Mouse (Mus musculus) neural tube, embryonic 11.5 days (tissue): Measurements from ENCODE around the gene Thnsl1. TPM values are rescaled to one million over a fixed set of nuclear protein-coding genes. Genes with fewer than 3 reads are reported as not detected.
"Not testable (repeated sequence)": the region's sequence is repeated elsewhere in the genome, so short reads cannot be mapped to it uniquely, and the experiment has no call there.

Experiments used
- ATAC-seq: fragments of 200-750 bp; cut with Nextera tagmentation; 2 replicates; pipeline ENCODE4 v1.8.0; 2017; ENCODE audit warnings: moderate number of reproducible peaks, mild to moderate bottlenecking, moderate TSS enrichment, moderate library complexity; ENCODE audit not compliant: insufficient read depth, low FRiP score, low TSS enrichment
- DNase-seq: peaks from one replicate; pipeline ENCODE4 v3.0.0-alpha.2; 2015; ENCODE audit warnings: low spot score
- H3K27ac ChIP-seq: fragments of 300-500 bp; sonication (generic); 2 replicates; pipeline ENCODE4 v1.5.1; 2014; ENCODE audit warnings: low read depth, mild to moderate bottlenecking, low read length
- H3K27me3 ChIP-seq: fragments of 300-500 bp; sonication (generic); 2 replicates; pipeline ENCODE4 v1.6.1; 2014; ENCODE audit warnings: mild to moderate bottlenecking, low read length, mixed read lengths; ENCODE audit not compliant: control insufficient read depth, insufficient read depth
- H3K36me3 ChIP-seq: fragments of 300-500 bp; sonication (generic); 2 replicates; pipeline ENCODE4 v1.6.1; 2014; ENCODE audit warnings: mild to moderate bottlenecking, low read length, moderate library complexity, mixed read lengths; ENCODE audit not compliant: control insufficient read depth, insufficient read depth
- H3K4me1 ChIP-seq: fragments of 300-500 bp; sonication (generic); 2 replicates; pipeline ENCODE4 v1.6.1; 2014; ENCODE audit warnings: low read length, mixed read lengths; ENCODE audit not compliant: control insufficient read depth, insufficient read depth
- H3K4me2 ChIP-seq: fragments of 300-500 bp; sonication (generic); 2 replicates; pipeline ENCODE4 v1.6.1; 2014; ENCODE audit warnings: low read depth, mild to moderate bottlenecking, moderate library complexity
- H3K4me3 ChIP-seq: fragments of 300-500 bp; sonication (generic); 2 replicates; pipeline ENCODE4 v1.5.1; 2014; ENCODE audit warnings: low read depth, low read length
- H3K9ac ChIP-seq: fragments of 300-500 bp; sonication (generic); 2 replicates; pipeline ENCODE4 v1.6.1; 2014; ENCODE audit warnings: mild to moderate bottlenecking, low read length
- H3K9me3 ChIP-seq: fragments of 300-500 bp; sonication (generic); 2 replicates; pipeline ENCODE4 v1.6.1; 2016; ENCODE audit warnings: low read length; ENCODE audit not compliant: control insufficient read depth
- WGBS: fragments of 180-500 bp; shearing (Covaris S2); extraction: QIAGEN DNeasy Blood & Tissue Kit; methylation state at CpG from one replicate; pipeline ENCODE4 v1.1.7; 2014; 5-methylcytosine and 5-hydroxymethylcytosine counted together
- polyA plus RNA-seq: library from polyadenylated mRNA; unstranded; fragments of >200 nt; fragmentation: Nextera tagmentation; extraction: Ambion mirVana; gene quantifications from 2 replicates; pipeline ENCODE4 v1.2.1, GENCODE M21; 2014

Gene Thnsl1
- polyA plus RNA-seq, 1 experiment from 2014 or later, result 18.1 TPM

DNA sequence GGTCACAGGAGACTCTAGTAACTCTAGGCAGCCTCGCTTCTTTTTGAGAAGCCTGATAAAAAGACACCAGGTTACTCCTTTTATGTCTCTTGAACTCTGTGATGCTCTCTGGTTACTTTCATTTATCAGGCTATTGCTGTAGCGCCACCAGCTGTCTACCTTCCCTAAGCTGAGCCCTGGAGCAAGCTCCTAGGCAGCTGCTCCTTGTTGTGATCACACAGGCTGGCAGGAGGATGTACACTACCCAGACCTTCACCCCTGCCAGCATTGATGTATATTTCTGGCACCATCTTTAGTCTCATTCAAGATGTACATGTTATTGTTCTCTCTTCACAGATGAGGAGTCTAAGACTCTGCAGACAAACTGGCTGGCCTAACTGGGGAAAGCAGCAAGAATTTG, 24.8 kb downstream of the Thnsl1 start:
- Histone ChIP-seq H3K36me3 (no peaks in the 10 kb centered on the region), H3K4me1 (no peaks in the 10 kb centered on the region), H3K4me2 (no peak overlapping the region), H3K27me3 (no peaks in the 10 kb centered on the region), H3K4me3 (no peak overlapping the region), H3K9me3 (no peaks in the 10 kb centered on the region), H3K9ac (no peak overlapping the region), H3K27ac (no peak overlapping the region)
- 73% methylated on average over 2 of the region's 2 CpGs for WGBS
- no peak for ATAC-seq
- DNase-seq, result no peak

- no peak overlapping the region for H3K4me3 ChIP-seq
- H3K4me2 ChIP-seq, result no peak overlapping the region
- WGBS, result 89% methylated on average over 3 of the region's 3 CpGs
- no peaks in the 10 kb centered on the region for H3K27me3 ChIP-seq
- no peak overlapping the region for H3K27ac ChIP-seq
- H3K36me3 ChIP-seq, result no peaks in the 10 kb centered on the region
- DNase-seq (no peak), ATAC-seq (no peak)
- H3K4me1 ChIP-seq, result no peaks in the 10 kb centered on the region
- no peak overlapping the region for H3K9ac ChIP-seq
- no peaks in the 10 kb centered on the region for H3K9me3 ChIP-seq
Observed at GRCm38 (mm10) chr2:21231147-21231546, 25.6 kb downstream of the Thnsl1 start.

DNA sequence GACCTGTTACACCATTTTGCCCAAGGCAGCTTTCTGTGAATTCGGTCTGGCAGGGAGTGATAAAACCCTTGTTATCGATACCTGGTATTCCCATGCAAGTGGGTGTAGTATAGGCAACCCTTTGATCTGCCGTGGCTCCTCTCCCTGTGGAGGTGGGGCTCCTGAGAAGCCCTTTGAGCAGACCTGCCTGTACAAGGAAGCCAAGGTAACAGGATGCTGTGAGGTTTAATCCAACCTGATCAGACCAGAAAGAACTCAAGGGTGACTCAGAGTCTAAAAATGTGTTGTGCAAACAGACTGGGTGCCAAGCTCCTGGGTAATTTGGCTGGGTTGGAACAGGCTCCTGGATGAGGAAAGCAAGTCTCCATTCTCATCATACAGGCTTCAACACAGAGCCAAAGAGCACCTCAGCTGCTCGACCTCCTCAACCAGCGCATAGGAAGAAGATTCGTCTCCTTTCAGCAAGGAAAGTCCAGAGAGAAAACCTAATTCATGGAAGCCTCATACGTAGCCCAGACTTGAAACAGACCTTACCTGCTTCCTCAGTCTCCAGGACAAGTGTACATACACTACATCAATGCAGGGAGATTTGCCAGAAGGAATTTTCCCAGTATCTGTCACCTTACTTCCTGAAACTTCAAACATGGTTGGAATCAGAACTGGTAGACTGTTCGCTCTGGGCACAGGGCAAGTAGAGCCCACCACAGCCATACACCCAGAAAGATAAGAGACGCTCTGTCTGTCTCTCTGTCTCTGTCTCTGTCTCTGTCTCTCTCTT, 29.5 kb downstream of the Thnsl1 start:
- no peak overlapping the region for H3K9ac ChIP-seq
- no peak overlapping the region for H3K4me2 ChIP-seq
- H3K4me1 ChIP-seq, result no peaks in the 10 kb centered on the region
- no peak for DNase-seq
- no peak for ATAC-seq
- H3K4me3 ChIP-seq, result no peak overlapping the region
- no peak overlapping the region for H3K27ac ChIP-seq
- no peaks in the 10 kb centered on the region for H3K27me3 ChIP-seq
- 85% methylated on average over 9 of the region's 9 CpGs for WGBS
- H3K36me3 ChIP-seq, result no peaks in the 10 kb centered on the region
- H3K9me3 ChIP-seq, result no peaks in the 10 kb centered on the region

- Histone ChIP-seq H3K9ac (no peak overlapping the region), H3K4me3 (no peak overlapping the region), H3K36me3 (no peaks in the 10 kb centered on the region), H3K27ac (no peak overlapping the region), H3K4me2 (no peak overlapping the region), H3K27me3 (no peaks in the 10 kb centered on the region), H3K4me1 (no peaks in the 10 kb centered on the region), H3K9me3 (no peaks in the 10 kb centered on the region)
- no peak for ATAC-seq
- DNase-seq, result no peak
- WGBS, result 91% methylated on average over 4 of the region's 4 CpGs
Observed at GRCm38 (mm10) chr2:21235844-21236386, 30.4 kb downstream of the Thnsl1 start.

DNA sequence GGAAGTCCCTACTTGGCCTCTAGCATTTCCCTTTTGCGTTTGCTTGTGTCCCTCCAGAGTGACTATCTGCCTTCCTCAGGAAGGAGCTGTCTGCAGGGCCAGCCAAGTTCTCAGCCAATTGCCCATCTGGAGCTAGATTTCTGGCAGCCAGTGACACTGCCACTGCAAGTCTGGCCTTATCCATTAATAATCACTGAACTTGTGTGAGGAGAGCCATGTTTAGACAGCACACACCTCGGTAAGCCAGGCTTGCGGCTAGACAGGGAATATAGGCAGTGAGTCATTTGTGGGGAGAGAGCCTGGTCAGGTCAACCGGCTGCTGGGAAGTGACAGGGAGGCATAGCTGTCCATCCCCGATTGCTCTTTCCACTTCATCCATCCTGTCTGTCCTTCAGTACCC, 31.3 kb downstream of the Thnsl1 start:
- Histone ChIP-seq H3K9ac (no peak overlapping the region), H3K27me3 (no peaks in the 10 kb centered on the region), H3K36me3 (no peaks in the 10 kb centered on the region), H3K4me2 (no peak overlapping the region), H3K27ac (no peak overlapping the region), H3K4me1 (no peaks in the 10 kb centered on the region), H3K4me3 (no peak overlapping the region), H3K9me3 (no peaks in the 10 kb centered on the region)
- DNase-seq (no peak), ATAC-seq (no peak)
- WGBS, result 85% methylated on average over 5 of the region's 5 CpGs

- not testable (repeated sequence) for H3K9ac ChIP-seq, H3K9me3 ChIP-seq, ATAC-seq, H3K4me1 ChIP-seq, H3K27ac ChIP-seq, H3K36me3 ChIP-seq, H3K27me3 ChIP-seq, H3K4me3 ChIP-seq, H3K4me2 ChIP-seq, DNase-seq
- 82% methylated on average over 3 of the region's 6 CpGs for WGBS
Observed at GRCm38 (mm10) chr2:21244104-21244503, 38.6 kb downstream of the Thnsl1 start.

- Histone ChIP-seq H3K9ac (no peak overlapping the region), H3K36me3 (no peaks in the 10 kb centered on the region), H3K4me3 (no peak overlapping the region), H3K4me1 (no peaks in the 10 kb centered on the region), H3K4me2 (no peak overlapping the region), H3K27ac (no peak overlapping the region), H3K9me3 (no peaks in the 10 kb centered on the region), H3K27me3 (no peaks in the 10 kb centered on the region)
- DNase-seq, result no peak
- ATAC-seq, result no peak
- 87% methylated on average over 4 of the region's 4 CpGs for WGBS
Observed at GRCm38 (mm10) chr2:21244986-21245385, 39.5 kb downstream of the Thnsl1 start.

- Histone ChIP-seq H3K9ac (no peak overlapping the region), H3K9me3 (no peaks in the 10 kb centered on the region), H3K4me3 (no peak overlapping the region), H3K4me1 (no peaks in the 10 kb centered on the region), H3K36me3 (no peaks in the 10 kb centered on the region), H3K4me2 (no peak overlapping the region), H3K27me3 (no peaks in the 10 kb centered on the region), H3K27ac (no peak overlapping the region)
- ATAC-seq, result no peak
- 78% methylated on average over 2 of the region's 2 CpGs for WGBS
- DNase-seq, result no peak
Observed at GRCm38 (mm10) chr2:21245477-21246102, 40.1 kb downstream of the Thnsl1 start.

- H3K4me3 ChIP-seq, result no peak overlapping the region
- no peaks in the 10 kb centered on the region for H3K4me1 ChIP-seq
- DNase-seq (no peak), ATAC-seq (no peak)
- H3K9me3 ChIP-seq, result no peaks in the 10 kb centered on the region
- H3K36me3 ChIP-seq, result no peaks in the 10 kb centered on the region
- no peak overlapping the region for H3K9ac ChIP-seq
- H3K4me2 ChIP-seq, result no peak overlapping the region
- H3K27me3 ChIP-seq, result no peaks in the 10 kb centered on the region
- WGBS, result 88% methylated on average over 3 of the region's 3 CpGs
- H3K27ac ChIP-seq, result no peak overlapping the region
Observed at GRCm38 (mm10) chr2:21253644-21254043, 48.1 kb downstream of the Thnsl1 start.
